Mouse (Mus musculus): ENCODE measurements at regions not wholly inside any gene's neighbourhood (a gene's known extent, or its start where the extent isn't known, plus 50 kb on each side); places are given as distances from the start of the nearest gene placed in this dataset.

- 91% methylated on average over 6 of the region's 6 CpGs for WGBS
- no peak for ATAC-seq
Measured at GRCm38 (mm10) chr16:95815206-95815731, 113.4 kb downstream of the Ets2 start.

GRCm38 (mm10) chr16:95814513-95815118, 112.7 kb downstream of the Ets2 start:
- no peaks in the 10 kb centered on the region for H3K27me3 ChIP-seq (replicated peaks; ENCODE audit: control insufficient read depth, insufficient read depth, low read length)
- no peak overlapping the region for H3K9ac ChIP-seq (ENCODE audit: low read depth, low read length)
- WGBS, result 75% methylated on average over 9 of the region's 9 CpGs
- no peaks in the 10 kb centered on the region for H3K36me3 ChIP-seq (ENCODE audit: control insufficient read depth, insufficient read depth)
- no peak overlapping the region for H3K4me3 ChIP-seq (ENCODE audit: low read depth, low read length)
- H3K4me1 ChIP-seq (replicated peaks; ENCODE audit: control insufficient read depth, insufficient read depth, low read length), result no peaks in the 10 kb centered on the region
- no peak for TF ChIP-seq CTCF (IDR thresholded peaks at IDR 0.05; ENCODE audit: low read depth)
- no peaks in the 10 kb centered on the region for H3K9me3 ChIP-seq (ENCODE audit: control insufficient read depth)
- no peak for ATAC-seq
- no peak overlapping the region for H3K4me2 ChIP-seq (replicated peaks; ENCODE audit: low read depth)
- no peak overlapping the region for H3K27ac ChIP-seq (ENCODE audit: low read depth, low read length)

More at GRCm38 (mm10) chr16:95815206-95815731, 113.4 kb downstream of the Ets2 start:
- H3K4me1 ChIP-seq (replicated peaks; ENCODE audit: control insufficient read depth, insufficient read depth, low read length), result no peaks in the 10 kb centered on the region
- no peak for TF ChIP-seq CTCF (IDR thresholded peaks at IDR 0.05; ENCODE audit: low read depth)
- no peaks in the 10 kb centered on the region for H3K36me3 ChIP-seq (ENCODE audit: control insufficient read depth, insufficient read depth)
- no peak overlapping the region for H3K27ac ChIP-seq (ENCODE audit: low read depth, low read length)
- H3K27me3 ChIP-seq (replicated peaks; ENCODE audit: control insufficient read depth, insufficient read depth, low read length), result no peaks in the 10 kb centered on the region
- no peak overlapping the region for H3K4me2 ChIP-seq (replicated peaks; ENCODE audit: low read depth)
- no peak overlapping the region for H3K9ac ChIP-seq (ENCODE audit: low read depth, low read length)
- no peaks in the 10 kb centered on the region for H3K9me3 ChIP-seq (ENCODE audit: control insufficient read depth)
- no peak overlapping the region for H3K4me3 ChIP-seq (ENCODE audit: low read depth, low read length)

- no peak overlapping the region for H3K4me3 ChIP-seq (ENCODE audit: low read depth, low read length)
- H3K9ac ChIP-seq (ENCODE audit: low read depth, low read length), result no peak overlapping the region
- no peak for TF ChIP-seq CTCF (IDR thresholded peaks at IDR 0.05; ENCODE audit: low read depth)
- no peaks in the 10 kb centered on the region for H3K9me3 ChIP-seq (ENCODE audit: control insufficient read depth)
- no peaks in the 10 kb centered on the region for H3K36me3 ChIP-seq (ENCODE audit: control insufficient read depth, insufficient read depth)
- no peak overlapping the region for H3K27ac ChIP-seq (ENCODE audit: low read depth, low read length)
- H3K27me3 ChIP-seq (replicated peaks; ENCODE audit: control insufficient read depth, insufficient read depth, low read length), result no peaks in the 10 kb centered on the region
- H3K4me2 ChIP-seq (replicated peaks; ENCODE audit: low read depth), result no peak overlapping the region
- ATAC-seq, result no peak
- no peaks in the 10 kb centered on the region for H3K4me1 ChIP-seq (replicated peaks; ENCODE audit: control insufficient read depth, insufficient read depth, low read length)
- whole genome bisulfite sequencing, result 71% methylated on average over 6 of the region's 6 CpGs
Measured at GRCm38 (mm10) chr16:95811092-95811491, 109.2 kb downstream of the Ets2 start.

GRCm38 (mm10) chr16:95809127-95809876, 107.4 kb downstream of the Ets2 start:
- H3K4me1 ChIP-seq (replicated peaks; ENCODE audit: control insufficient read depth, insufficient read depth, low read length), result no peaks in the 10 kb centered on the region
- no peak for TF ChIP-seq CTCF (IDR thresholded peaks at IDR 0.05; ENCODE audit: low read depth)
- no peaks in the 10 kb centered on the region for H3K9me3 ChIP-seq (ENCODE audit: control insufficient read depth)
- no peak for ATAC-seq
- H3K27me3 ChIP-seq (replicated peaks; ENCODE audit: control insufficient read depth, insufficient read depth, low read length), result no peaks in the 10 kb centered on the region
- H3K4me3 ChIP-seq (ENCODE audit: low read depth, low read length), result no peak overlapping the region
- WGBS, result 93% methylated on average over 21 of the region's 21 CpGs
- no peak overlapping the region for H3K9ac ChIP-seq (ENCODE audit: low read depth, low read length)
- no peaks in the 10 kb centered on the region for H3K36me3 ChIP-seq (ENCODE audit: control insufficient read depth, insufficient read depth)
- no peak overlapping the region for H3K4me2 ChIP-seq (replicated peaks; ENCODE audit: low read depth)
- H3K27ac ChIP-seq (ENCODE audit: low read depth, low read length), result no peak overlapping the region

- 43% methylated on average over 5 of the region's 5 CpGs for WGBS
Measured at GRCm38 (mm10) chr16:95806510-95806909, 104.6 kb downstream of the Ets2 start.

GRCm38 (mm10) chr16:95804199-95804598, 102.3 kb downstream of the Ets2 start:
- WGBS, result 14% methylated on average over 1 of the region's 1 CpGs

More at GRCm38 (mm10) chr16:95806510-95806909, 104.6 kb downstream of the Ets2 start:
- Histone ChIP-seq H3K36me3 (ENCODE audit: control insufficient read depth, insufficient read depth) (no peaks in the 10 kb centered on the region), H3K27ac (ENCODE audit: low read depth, low read length) (no peak overlapping the region), H3K4me3 (ENCODE audit: low read depth, low read length) (no peak overlapping the region), H3K4me1 (replicated peaks; ENCODE audit: control insufficient read depth, insufficient read depth, low read length) (no peaks in the 10 kb centered on the region), H3K27me3 (replicated peaks; ENCODE audit: control insufficient read depth, insufficient read depth, low read length) (no peaks in the 10 kb centered on the region), H3K4me2 (replicated peaks; ENCODE audit: low read depth) (no peak overlapping the region), H3K9ac (ENCODE audit: low read depth, low read length) (no peak overlapping the region), H3K9me3 (ENCODE audit: control insufficient read depth) (no peaks in the 10 kb centered on the region)
- TF ChIP-seq CTCF (IDR thresholded peaks at IDR 0.05; ENCODE audit: low read depth), result no peak
- peak; percentile 82 for ATAC-seq

More at GRCm38 (mm10) chr16:95804199-95804598, 102.3 kb downstream of the Ets2 start:
- H3K9me3 ChIP-seq (ENCODE audit: control insufficient read depth), result no peaks in the 10 kb centered on the region
- no peak overlapping the region for H3K4me3 ChIP-seq (ENCODE audit: low read depth, low read length)
- H3K4me2 ChIP-seq (replicated peaks; ENCODE audit: low read depth), result no peak overlapping the region
- no peaks in the 10 kb centered on the region for H3K4me1 ChIP-seq (replicated peaks; ENCODE audit: control insufficient read depth, insufficient read depth, low read length)
- ATAC-seq, result peak; percentile 41; the same call in 1 of the 2 replicates
- TF ChIP-seq CTCF (IDR thresholded peaks at IDR 0.05; ENCODE audit: low read depth), result peak; percentile 50
- no peaks in the 10 kb centered on the region for H3K27me3 ChIP-seq (replicated peaks; ENCODE audit: control insufficient read depth, insufficient read depth, low read length)
- H3K9ac ChIP-seq (ENCODE audit: low read depth, low read length), result no peak overlapping the region
- H3K36me3 ChIP-seq (ENCODE audit: control insufficient read depth, insufficient read depth), result no peaks in the 10 kb centered on the region
- no peak overlapping the region for H3K27ac ChIP-seq (ENCODE audit: low read depth, low read length)

Data from intestine, postnatal 0 days (tissue).